Mouse (Mus musculus) thymus, adult 2 months (tissue): ENCODE data around the gene Mrpl45. TPM values are rescaled to one million over a fixed set of nuclear protein-coding genes. Genes with fewer than 3 reads are reported as not detected.
"Not testable (repeated sequence)": the region's sequence is repeated elsewhere in the genome, so short reads cannot be mapped to it uniquely, and the experiment has no call there.

ENCODE experiments used
- DNase-seq: peaks from one replicate; pipeline ENCODE4 v3.0.0; 2021
- H3K27ac ChIP-seq: fragments of 200-500 bp; 2 replicates; pipeline ENCODE4 v1.5.1; 2012; ENCODE audit warnings: low read length, control low read depth; ENCODE audit not compliant: control insufficient read depth, insufficient read depth
- H3K27me3 ChIP-seq: fragments of 200-500 bp; 2 replicates; pipeline ENCODE4 v1.6.1; 2012; ENCODE audit warnings: mild to moderate bottlenecking, low read length, moderate library complexity, mixed read lengths; ENCODE audit not compliant: control insufficient read depth, insufficient read depth
- H3K36me3 ChIP-seq: fragments of 200-500 bp; 2 replicates; pipeline ENCODE4 v1.6.1; 2012; ENCODE audit warnings: mild to moderate bottlenecking, low read length, moderate library complexity; ENCODE audit not compliant: control insufficient read depth, insufficient read depth
- H3K4me1 ChIP-seq: fragments of 200-500 bp; replicated peaks from 2 replicates; pipeline ENCODE4 v1.6.1; 2012; ENCODE audit warnings: low read length; ENCODE audit not compliant: control insufficient read depth, insufficient read depth
- H3K4me3 ChIP-seq: fragments of 200-500 bp; 2 replicates; pipeline ENCODE4 v1.5.1; 2012; ENCODE audit warnings: mild to moderate bottlenecking, low read length, control low read depth, moderate library complexity; ENCODE audit not compliant: control insufficient read depth, insufficient read depth
- CTCF ChIP-seq: fragments of 200-500 bp; IDR thresholded peaks from 2 replicates; pipeline ENCODE4 v1.5.1; 2012; ENCODE audit warnings: mild to moderate bottlenecking, control low read depth, low read length, moderate library complexity, borderline replicate concordance; ENCODE audit not compliant: control insufficient read depth, poor library complexity, insufficient read depth; ENCODE audit errors: extremely low read depth
- POLR2A ChIP-seq: fragments of 200-500 bp; IDR thresholded peaks from 2 replicates; pipeline ENCODE4 v1.6.1; 2012; ENCODE audit warnings: mild to moderate bottlenecking, low read length, control low read depth, moderate library complexity; ENCODE audit not compliant: control insufficient read depth, poor library complexity, insufficient read depth; ENCODE audit errors: extremely low read depth
- WGBS: fragments of 180-500 bp; shearing (Covaris S2); methylation state at CpG from one replicate; pipeline ENCODE4 v1.1.7; 2018; 5-methylcytosine and 5-hydroxymethylcytosine counted together
- polyA plus RNA-seq: library from polyadenylated mRNA; depleted of rRNA; stranded (reverse); fragments of >200 nt; gene quantifications from 2 replicates; pipeline ENCODE4 v1.2.3, GENCODE M21; 2012

Mrpl45 gene
- polyA plus RNA-seq, 1 experiment = 14.1 TPM

DNA sequence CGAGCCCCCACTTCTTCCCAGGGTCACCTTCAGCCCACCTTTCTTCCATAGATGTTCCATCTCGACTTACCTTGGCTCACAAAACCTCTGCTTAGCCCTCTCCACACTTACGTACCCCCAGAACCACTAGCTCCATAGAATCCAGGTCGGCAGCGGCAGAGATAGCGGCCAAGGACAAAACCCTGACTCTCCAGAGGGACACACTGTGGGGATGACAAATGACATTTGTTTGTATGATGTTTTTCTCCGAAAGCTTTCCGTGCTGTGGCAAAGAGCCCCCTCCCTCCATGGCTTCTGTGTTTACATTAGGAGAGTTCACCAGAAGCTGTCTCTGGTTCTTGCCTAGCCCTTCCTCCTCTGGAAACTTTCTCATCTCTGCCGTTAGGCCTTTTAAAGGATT lies 31.8 kb downstream of the Mrpl45 start:
- no peaks in the 10 kb centered on the region for H3K27me3 ChIP-seq
- TF ChIP-seq CTCF (no peak), POLR2A (no peak)
- H3K4me1 ChIP-seq = peaks cover 14% of the 10 kb centered on the region
- DNase-seq = no peak
- WGBS = 93% methylated on average over 9 of the region's 9 CpGs
- no peak overlapping the region for H3K27ac ChIP-seq
- H3K36me3 ChIP-seq = no peaks in the 10 kb centered on the region
- H3K4me3 ChIP-seq = no peak overlapping the region

DNA sequence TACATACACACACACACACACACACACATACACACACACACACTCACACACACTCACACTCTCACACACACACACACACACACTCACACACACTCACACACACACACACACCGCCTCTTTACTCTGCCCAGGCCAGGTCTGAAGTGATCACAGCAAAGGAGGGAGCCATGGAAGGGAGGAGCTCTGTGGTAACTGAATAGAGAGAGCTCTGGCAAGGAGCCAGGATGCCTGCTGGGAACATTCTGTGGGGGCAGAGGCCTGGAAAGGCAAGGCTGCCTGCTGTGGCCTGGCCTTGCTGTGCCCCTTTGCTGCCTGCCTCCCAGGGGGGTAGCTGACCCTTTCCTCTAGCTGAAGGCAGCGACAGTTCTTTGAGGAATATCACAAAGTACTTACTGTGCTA lies 34.5 kb downstream of the Mrpl45 start:
- DNase-seq = no peak
- H3K27ac ChIP-seq = no peak overlapping the region
- H3K4me3 ChIP-seq = no peak overlapping the region
- TF ChIP-seq POLR2A (no peak), CTCF (no peak)
- no peaks in the 10 kb centered on the region; the same call in 1 of the 2 replicates for H3K4me1 ChIP-seq
- H3K27me3 ChIP-seq = no peaks in the 10 kb centered on the region
- 86% methylated on average over 2 of the region's 2 CpGs for WGBS
- H3K36me3 ChIP-seq = no peaks in the 10 kb centered on the region

DNA sequence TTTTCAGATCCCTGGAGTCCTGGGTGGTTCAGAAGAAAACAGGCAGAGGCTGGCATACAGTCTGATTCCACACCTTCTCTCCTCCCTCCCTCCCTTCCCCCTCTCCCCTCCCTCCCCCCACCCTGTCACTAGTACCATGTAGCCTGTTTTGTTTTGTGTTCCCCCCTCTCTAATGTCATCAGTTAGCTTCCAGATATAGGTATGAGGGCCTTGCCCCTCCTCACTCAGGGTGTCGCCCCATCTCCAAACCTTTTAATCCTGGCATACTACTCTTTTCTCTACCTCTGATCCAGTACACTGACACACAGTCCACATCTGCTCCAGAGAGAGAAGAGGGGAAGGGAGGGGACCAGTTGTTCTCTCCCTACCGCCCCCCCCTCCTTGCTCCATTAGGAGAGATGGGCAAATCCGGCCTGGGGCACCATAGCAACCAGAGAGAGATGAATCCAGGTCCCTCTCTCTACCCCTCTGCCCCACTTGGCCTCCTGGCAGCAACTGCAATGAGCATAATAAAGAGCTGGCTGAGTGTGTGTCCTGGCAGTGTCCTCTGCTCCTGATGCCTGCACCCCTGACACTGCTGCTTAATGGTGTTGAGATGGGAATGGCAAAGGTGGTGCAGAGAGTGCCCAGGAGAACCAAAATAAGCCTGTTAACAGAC lies 36.6 kb downstream of the Mrpl45 start, which contains the start of gene Gpr179:
Gene Gpr179 (minus strand): TSS at position 51 of the 658 bp plus-strand sequence.
- Histone ChIP-seq H3K27ac (no peak within 1 kb of the TSS), H3K36me3 (no peaks in the 10 kb centered on the region), H3K27me3 (no peaks in the 10 kb centered on the region), H3K4me1 (no peaks in the 10 kb centered on the region), H3K4me3 (no peak within 1 kb of the TSS)
- TF ChIP-seq POLR2A (no peak), CTCF (no peak)
- WGBS = 94% methylated on average over 3 of the region's 3 CpGs
- DNase-seq = no peak

DNA sequence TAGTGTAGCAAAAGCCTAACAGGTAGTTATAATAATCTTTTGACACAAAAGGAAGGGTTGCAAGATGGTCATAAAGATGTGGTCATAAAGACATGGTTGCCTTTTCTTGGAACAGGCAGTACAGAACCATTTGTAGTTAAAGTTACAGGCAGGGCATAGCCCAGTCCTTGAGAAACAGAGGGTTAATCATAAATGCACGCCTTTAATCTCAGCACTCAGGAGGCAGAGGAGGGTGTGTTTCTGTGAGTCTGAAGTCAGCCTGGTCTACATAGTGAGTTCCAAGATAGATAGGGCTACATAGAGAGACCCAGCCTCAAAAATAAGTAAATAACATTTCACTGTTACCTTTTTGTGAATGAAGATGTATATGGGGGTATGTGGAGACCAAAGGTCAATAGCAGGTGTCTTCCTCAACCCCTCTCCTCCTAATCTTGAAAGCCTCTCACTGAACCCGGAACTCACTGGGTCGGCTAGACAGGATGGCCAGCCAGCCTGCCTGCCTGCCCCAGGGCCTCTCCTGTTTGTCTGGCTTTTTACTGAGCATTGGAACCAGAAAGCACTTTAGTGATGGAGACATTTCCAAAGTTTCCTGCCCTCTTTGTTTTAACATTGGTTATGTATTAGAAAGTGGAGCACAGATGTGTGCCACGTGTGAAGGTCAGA lies 37.5 kb downstream of the Mrpl45 start:
- TF ChIP-seq POLR2A (no peak), CTCF (no peak)
- DNase-seq = no peak
- WGBS = 72% methylated on average over 4 of the region's 4 CpGs
- Histone ChIP-seq H3K36me3 (no peaks in the 10 kb centered on the region), H3K27me3 (no peaks in the 10 kb centered on the region), H3K4me1 (no peaks in the 10 kb centered on the region), H3K4me3 (no peak overlapping the region), H3K27ac (no peak overlapping the region)

DNA sequence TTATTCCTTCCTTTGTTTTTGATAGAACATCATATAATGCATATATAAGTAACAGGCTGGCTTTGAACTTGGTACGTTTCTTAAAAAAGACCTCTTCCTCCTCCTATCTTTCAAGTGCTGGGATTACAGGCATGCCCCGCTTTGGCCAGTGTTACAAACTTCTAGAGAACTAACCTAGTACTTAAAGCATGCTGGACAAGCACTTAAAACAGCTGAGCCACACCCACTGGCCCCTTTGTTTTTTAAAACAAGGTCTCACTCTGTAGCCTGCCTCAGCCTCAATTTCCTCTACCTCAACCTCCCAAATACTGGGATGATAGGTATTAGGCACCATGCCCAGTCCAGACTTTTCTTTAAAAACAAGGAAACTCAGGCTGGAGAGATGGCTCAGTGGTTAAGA lies 39.1 kb downstream of the Mrpl45 start:
- Histone ChIP-seq H3K4me1 (no peaks in the 10 kb centered on the region), H3K27ac (no peak overlapping the region), H3K27me3 (no peaks in the 10 kb centered on the region), H3K4me3 (no peak overlapping the region), H3K36me3 (no peaks in the 10 kb centered on the region)
- WGBS = 90% methylated on average over 2 of the region's 2 CpGs
- DNase-seq = no peak
- no peak for TF ChIP-seq POLR2A
- no peak for TF ChIP-seq CTCF

DNA sequence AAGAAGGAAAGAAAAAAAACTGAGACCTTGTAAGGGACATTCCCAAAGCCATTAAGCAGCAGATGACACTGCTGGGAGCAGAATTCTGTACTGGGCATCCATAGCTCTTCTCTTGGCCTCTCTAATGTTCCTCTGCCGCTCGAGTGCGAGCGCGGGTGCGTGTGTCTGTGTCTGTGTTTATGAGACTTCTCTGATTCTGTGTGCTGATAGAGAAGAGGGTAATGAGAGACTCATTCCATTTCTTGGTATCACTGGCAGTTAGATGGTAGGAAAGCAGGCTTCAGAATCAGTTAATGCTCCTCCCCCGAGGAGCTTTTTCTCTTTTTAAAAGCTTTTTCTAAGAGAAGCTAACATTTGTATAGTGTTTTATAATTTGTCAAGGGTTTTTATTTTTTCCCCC lies 39.7 kb downstream of the Mrpl45 start:
- H3K27me3 ChIP-seq = no peaks in the 10 kb centered on the region
- no peak overlapping the region for H3K27ac ChIP-seq
- H3K4me1 ChIP-seq = no peaks in the 10 kb centered on the region
- DNase-seq = no peak
- no peak overlapping the region for H3K4me3 ChIP-seq
- TF ChIP-seq CTCF (no peak), POLR2A (no peak)
- WGBS = 94% methylated on average over 7 of the region's 7 CpGs
- H3K36me3 ChIP-seq = no peaks in the 10 kb centered on the region

DNA sequence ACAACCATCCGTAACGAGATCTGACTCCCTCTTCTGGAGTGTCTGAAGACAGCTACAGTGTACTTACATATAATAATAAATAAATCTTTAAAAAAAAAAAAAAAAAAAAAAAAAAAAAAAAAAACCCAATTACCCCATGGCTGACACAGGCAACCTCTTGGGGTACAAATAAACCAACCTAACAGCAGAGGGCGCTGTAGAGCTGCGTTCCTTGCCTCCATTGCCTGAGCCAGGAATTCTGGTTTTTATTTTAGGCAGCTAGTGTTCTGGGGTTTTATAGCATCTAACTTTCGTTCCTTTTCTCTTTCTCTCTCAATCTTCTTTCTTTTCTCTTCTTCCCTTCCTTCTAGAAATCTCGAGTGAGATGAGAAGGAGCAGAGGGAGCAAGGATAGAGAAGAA lies 42.1 kb downstream of the Mrpl45 start:
- DNase-seq = peak; percentile 73
- H3K4me3 ChIP-seq, H3K27ac ChIP-seq, H3K36me3 ChIP-seq, H3K27me3 ChIP-seq, H3K4me1 ChIP-seq: not testable (repeated sequence)
- WGBS = 11% methylated on average over 6 of the region's 6 CpGs
